Mouse (Mus musculus): ENCODE results near the gene Ppp1r12b.

DNA sequence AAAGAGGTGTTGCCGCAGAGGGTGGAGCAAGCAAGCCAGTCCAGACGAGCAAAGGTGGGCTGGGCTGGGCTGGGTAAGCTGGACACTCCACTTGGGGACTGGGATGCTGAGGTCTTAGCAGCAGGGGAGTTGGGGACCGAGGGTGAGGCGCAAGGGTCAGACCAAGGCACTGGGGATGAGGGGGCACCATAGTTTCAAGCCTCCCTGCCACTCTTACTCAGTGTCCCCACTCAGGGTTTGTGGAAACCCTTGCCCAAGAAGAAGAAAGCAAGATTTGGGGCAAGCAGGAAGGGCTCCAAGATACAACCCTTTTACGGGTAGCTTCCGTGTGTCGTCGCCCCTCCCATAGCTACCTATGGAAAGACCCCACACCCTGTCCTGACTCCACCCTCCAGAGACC, 247.5 kb downstream of the Ppp1r12b start:
- no peak for TF ChIP-seq CTCF (IDR thresholded peaks at IDR 0.05; ENCODE audit: extremely low read depth, insufficient read length, insufficient replicate concordance, low read depth, low read length)
- no peak for TF ChIP-seq POLR2A (IDR thresholded peaks at IDR 0.05; ENCODE audit: low read depth, low read length)
